Mouse (Mus musculus) ovary, postnatal 36 days (tissue): ENCODE results near the gene Prkd2.

ENCODE experiments used
- DNase-seq: peaks from one replicate; pipeline ENCODE4 v3.0.0; 2022; ENCODE audit warnings: low spot score, mixed read lengths

The Prkd2 gene

GRCm38 (mm10) chr7:16919395-16920149 is 76.9 kb downstream of the Prkd2 start:
- peak; percentile 22 for DNase-seq
